Mouse (Mus musculus) embryonic fibroblast, embryonic 13.5 days (primary cell): Measurements from ENCODE around the gene Dtymk.

Source experiments
- CTCF ChIP-seq: IDR thresholded peaks from 2 replicates; pipeline ENCODE4 v1.5.1; 2011; ENCODE audit warnings: mild to moderate bottlenecking, control low read depth, low read length, moderate library complexity, borderline replicate concordance; ENCODE audit not compliant: insufficient read depth
- POLR2A ChIP-seq: IDR thresholded peaks from 2 replicates; pipeline ENCODE4 v1.6.1; 2011; ENCODE audit warnings: low read depth, mild to moderate bottlenecking, control low read depth, low read length, moderate library complexity

GRCm38 (mm10) chr1:93755291-93755610 is 46.5 kb downstream of the Dtymk start:
- TF ChIP-seq CTCF: no peak
- no peak for TF ChIP-seq POLR2A
